Mouse (Mus musculus): Measurements from ENCODE around the gene Usp39. TPM values are rescaled to one million over a fixed set of nuclear protein-coding genes. Genes with fewer than 3 reads are reported as not detected.
A peak's percentile ranks its signal among the peaks of the same experiment; 100 is the strongest.

Gene Usp39
- polyA plus RNA-seq, 1 experiment from 2014 or later, result 52.3 TPM

DNA sequence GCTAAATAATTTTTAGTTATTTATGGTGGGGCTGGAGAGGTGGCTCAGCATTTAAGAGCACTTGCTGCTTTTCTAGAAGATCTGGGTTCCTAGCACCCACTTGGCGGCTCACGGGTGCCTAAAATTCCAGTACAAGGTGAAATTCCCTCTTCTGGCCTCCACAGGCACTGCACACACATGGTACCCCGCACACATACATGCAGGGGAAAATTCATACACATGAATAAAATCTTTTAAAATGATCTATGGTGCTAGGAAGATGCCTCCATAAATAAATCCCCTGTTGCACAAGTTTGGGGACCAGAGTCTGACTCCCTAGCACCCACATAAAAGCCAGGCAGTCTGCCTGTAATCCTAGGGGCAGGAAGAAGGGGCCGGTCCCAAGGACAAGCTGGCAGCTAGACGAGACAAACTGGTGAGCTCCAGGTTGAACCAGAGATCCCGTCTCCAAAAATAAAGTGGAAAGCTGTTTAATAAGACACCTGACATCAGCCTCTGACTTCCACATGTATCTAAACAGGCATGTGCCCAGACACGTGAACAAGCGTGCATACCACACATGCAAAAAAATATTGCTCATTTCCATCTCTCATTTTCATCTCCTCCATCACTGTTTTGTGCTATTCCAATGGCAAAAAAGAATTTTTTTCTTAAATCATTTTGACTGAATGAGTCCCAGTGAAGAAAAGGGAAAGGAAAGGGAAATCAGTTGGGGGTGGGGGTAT lies 33.7 kb upstream of the Usp39 start:
- H3K9ac ChIP-seq (replicated peaks; ENCODE audit: low read depth, low read length), result no peak overlapping the region
- H3K4me1 ChIP-seq (ENCODE audit: control insufficient read depth, insufficient read depth, low read length), result no peaks in the 10 kb centered on the region
- 85% methylated on average over 8 of the region's 8 CpGs for WGBS
- H3K27me3 ChIP-seq (ENCODE audit: control insufficient read depth, insufficient read depth, low read length), result no peaks in the 10 kb centered on the region
- no peaks in the 10 kb centered on the region for H3K9me3 ChIP-seq (ENCODE audit: control insufficient read depth, low read depth, low read length)
- no peak overlapping the region for H3K4me3 ChIP-seq (ENCODE audit: low read depth, low read length)
- no peak overlapping the region for H3K27ac ChIP-seq (ENCODE audit: low read length)
- H3K4me2 ChIP-seq (replicated peaks; ENCODE audit: low read depth, low read length), result no peak overlapping the region; the same call in 1 of the 2 replicates
- no peaks in the 10 kb centered on the region for H3K36me3 ChIP-seq (ENCODE audit: control insufficient read depth, insufficient read depth, low read length)
- no peak for ATAC-seq (ENCODE audit: insufficient number of reproducible peaks, insufficient read depth, low FRiP score, low read depth)

DNA sequence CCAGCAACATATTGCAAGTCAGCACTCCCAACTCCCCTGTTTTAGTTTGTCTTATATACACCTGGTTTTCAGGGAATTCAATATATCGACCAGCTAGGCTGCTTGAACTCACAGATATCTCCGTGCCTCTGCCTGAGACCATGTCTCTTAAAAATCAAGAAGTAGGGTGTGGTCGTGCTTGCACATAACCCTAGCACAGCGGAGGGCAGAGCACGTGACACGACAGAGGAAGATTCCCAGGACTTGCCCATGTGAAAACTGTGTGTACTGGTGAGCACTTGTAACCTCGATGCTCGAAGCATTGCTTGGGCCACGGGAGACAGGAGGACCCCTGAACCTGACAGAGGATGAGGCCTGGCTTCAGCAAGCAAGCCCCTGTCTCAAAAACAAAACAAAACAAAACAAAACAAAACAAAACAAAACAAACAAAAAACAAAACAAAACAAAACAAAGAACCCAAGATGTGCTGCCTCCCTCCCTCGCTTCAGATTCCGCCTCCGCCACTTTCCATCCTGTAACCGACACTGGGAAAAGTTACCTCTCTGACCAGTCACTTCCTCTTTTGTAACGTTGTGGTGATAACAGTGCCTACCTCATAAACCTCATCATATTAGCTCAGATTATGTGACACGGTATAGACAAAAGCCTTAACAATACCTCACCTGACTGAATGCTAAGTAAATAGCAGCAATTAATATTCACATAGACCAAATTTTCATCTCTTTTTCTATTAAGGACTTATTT lies 30.0 kb upstream of the Usp39 start:
- WGBS, result 75% methylated on average over 15 of the region's 15 CpGs
- Histone ChIP-seq H3K4me3 (ENCODE audit: low read depth, low read length) (no peak overlapping the region), H3K27me3 (ENCODE audit: control insufficient read depth, insufficient read depth, low read length) (no peaks in the 10 kb centered on the region), H3K9me3 (ENCODE audit: control insufficient read depth, low read depth, low read length) (no peaks in the 10 kb centered on the region), H3K4me2 (replicated peaks; ENCODE audit: low read depth, low read length) (no peak overlapping the region), H3K9ac (replicated peaks; ENCODE audit: low read depth, low read length) (no peak overlapping the region), H3K4me1 (ENCODE audit: control insufficient read depth, insufficient read depth, low read length) (peaks cover 9% of the 10 kb centered on the region; the same call in 1 of the 2 replicates), H3K36me3 (ENCODE audit: control insufficient read depth, insufficient read depth, low read length) (no peaks in the 10 kb centered on the region), H3K27ac (ENCODE audit: low read length) (no peak overlapping the region)
- ATAC-seq (ENCODE audit: insufficient number of reproducible peaks, insufficient read depth, low FRiP score, low read depth), result no peak

DNA sequence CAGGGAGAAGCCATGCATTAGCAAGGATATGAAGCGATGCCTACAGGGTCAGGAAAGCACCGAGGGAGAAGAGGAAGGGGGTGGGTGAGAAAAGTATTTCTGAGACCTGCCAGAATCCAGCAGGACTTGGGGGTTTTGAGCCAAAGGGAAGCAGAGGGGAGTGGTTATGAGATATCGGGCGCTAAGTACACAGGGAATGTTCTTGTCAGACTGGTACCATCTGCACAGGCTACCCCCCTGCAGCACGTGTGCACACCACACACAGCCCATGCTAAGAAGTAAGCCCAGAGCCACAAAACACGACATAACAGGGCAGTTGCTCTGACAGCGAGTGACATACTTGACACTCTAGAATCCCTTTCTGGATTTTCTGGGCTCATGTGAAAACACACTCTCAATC lies 29.2 kb upstream of the Usp39 start:
- H3K4me2 ChIP-seq (replicated peaks; ENCODE audit: low read depth, low read length), result no peak overlapping the region
- ATAC-seq (ENCODE audit: insufficient number of reproducible peaks, insufficient read depth, low FRiP score, low read depth), result no peak

GRCm38 (mm10) chr6:72373184-72373583 lies 28.2 kb upstream of the Usp39 start:
- Histone ChIP-seq H3K27ac (ENCODE audit: low read length) (no peak overlapping the region), H3K4me1 (ENCODE audit: control insufficient read depth, insufficient read depth, low read length) (peaks cover 9% of the 10 kb centered on the region; the same call in 1 of the 2 replicates), H3K4me2 (replicated peaks; ENCODE audit: low read depth, low read length) (no peak overlapping the region), H3K27me3 (ENCODE audit: control insufficient read depth, insufficient read depth, low read length) (no peaks in the 10 kb centered on the region), H3K9me3 (ENCODE audit: control insufficient read depth, low read depth, low read length) (no peaks in the 10 kb centered on the region), H3K9ac (replicated peaks; ENCODE audit: low read depth, low read length) (no peak overlapping the region), H3K36me3 (ENCODE audit: control insufficient read depth, insufficient read depth, low read length) (no peaks in the 10 kb centered on the region), H3K4me3 (ENCODE audit: low read depth, low read length) (no peak overlapping the region)
- WGBS, result 70% methylated on average over 4 of the region's 4 CpGs
- no peak for ATAC-seq (ENCODE audit: insufficient number of reproducible peaks, insufficient read depth, low FRiP score, low read depth)

More for the DNA sequence above, 29.2 kb upstream of the Usp39 start:
- no peak overlapping the region for H3K27ac ChIP-seq (ENCODE audit: low read length)
- peaks cover 9% of the 10 kb centered on the region; the same call in 1 of the 2 replicates for H3K4me1 ChIP-seq (ENCODE audit: control insufficient read depth, insufficient read depth, low read length)
- H3K9me3 ChIP-seq (ENCODE audit: control insufficient read depth, low read depth, low read length), result no peaks in the 10 kb centered on the region
- no peak overlapping the region for H3K9ac ChIP-seq (replicated peaks; ENCODE audit: low read depth, low read length)
- no peaks in the 10 kb centered on the region for H3K27me3 ChIP-seq (ENCODE audit: control insufficient read depth, insufficient read depth, low read length)
- 54% methylated on average over 7 of the region's 7 CpGs for WGBS
- no peaks in the 10 kb centered on the region for H3K36me3 ChIP-seq (ENCODE audit: control insufficient read depth, insufficient read depth, low read length)
- no peak overlapping the region for H3K4me3 ChIP-seq (ENCODE audit: low read depth, low read length)

DNA sequence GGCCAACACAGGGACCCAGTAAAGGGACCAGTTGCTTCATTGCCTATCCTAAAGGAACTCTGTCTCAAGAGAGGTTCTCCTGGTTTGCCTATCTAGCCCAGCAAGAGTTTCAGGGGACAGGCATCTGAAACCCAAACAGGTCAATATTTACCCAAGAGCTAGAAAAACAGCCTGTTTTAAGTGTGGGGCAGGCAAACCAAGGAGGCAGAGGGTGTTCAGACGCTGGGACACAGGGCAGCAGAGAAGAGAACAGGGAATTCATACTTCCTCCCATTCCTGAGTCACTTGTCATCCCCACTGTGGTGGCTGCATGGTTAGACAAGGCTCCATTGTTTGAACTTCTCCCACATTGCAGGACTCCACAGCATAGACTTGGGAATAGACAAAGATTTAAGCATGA lies 26.6 kb upstream of the Usp39 start:
- H3K36me3 ChIP-seq (ENCODE audit: control insufficient read depth, insufficient read depth, low read length), result no peaks in the 10 kb centered on the region
- ATAC-seq (ENCODE audit: insufficient number of reproducible peaks, insufficient read depth, low FRiP score, low read depth), result no peak
- H3K27me3 ChIP-seq (ENCODE audit: control insufficient read depth, insufficient read depth, low read length), result no peaks in the 10 kb centered on the region
- peaks cover 9% of the 10 kb centered on the region; the same call in 1 of the 2 replicates for H3K4me1 ChIP-seq (ENCODE audit: control insufficient read depth, insufficient read depth, low read length)
- H3K4me2 ChIP-seq (replicated peaks; ENCODE audit: low read depth, low read length), result no peak overlapping the region
- no peaks in the 10 kb centered on the region for H3K9me3 ChIP-seq (ENCODE audit: control insufficient read depth, low read depth, low read length)
- no peak overlapping the region for H3K4me3 ChIP-seq (ENCODE audit: low read depth, low read length)
- H3K9ac ChIP-seq (replicated peaks; ENCODE audit: low read depth, low read length), result no peak overlapping the region
- peak overlapping the region; percentile 4; the same call in 1 of the 2 replicates for H3K27ac ChIP-seq (ENCODE audit: low read length)
- WGBS, result 18% methylated on average over 1 of the region's 1 CpGs

DNA sequence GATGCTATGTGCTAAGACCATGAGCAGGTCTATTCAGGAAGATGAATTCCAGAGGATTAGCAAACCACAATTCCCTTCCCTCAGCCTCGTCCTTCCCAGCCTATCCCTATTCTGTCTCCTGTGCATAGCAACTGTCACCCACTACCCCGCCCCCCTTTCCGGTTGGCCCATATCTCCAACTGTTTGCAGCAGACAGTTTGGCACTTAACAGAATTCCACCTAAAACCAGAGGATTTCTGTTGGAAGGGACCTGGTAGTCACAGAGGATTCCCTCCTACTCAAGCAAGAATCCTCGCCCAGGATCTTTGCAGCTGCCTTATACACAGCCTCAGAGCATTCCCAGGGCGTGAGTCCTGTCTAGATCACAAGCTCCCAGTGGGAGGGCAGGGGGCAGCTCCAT lies 26.2 kb upstream of the Usp39 start:
- no peak overlapping the region for H3K9ac ChIP-seq (replicated peaks; ENCODE audit: low read depth, low read length)

DNA sequence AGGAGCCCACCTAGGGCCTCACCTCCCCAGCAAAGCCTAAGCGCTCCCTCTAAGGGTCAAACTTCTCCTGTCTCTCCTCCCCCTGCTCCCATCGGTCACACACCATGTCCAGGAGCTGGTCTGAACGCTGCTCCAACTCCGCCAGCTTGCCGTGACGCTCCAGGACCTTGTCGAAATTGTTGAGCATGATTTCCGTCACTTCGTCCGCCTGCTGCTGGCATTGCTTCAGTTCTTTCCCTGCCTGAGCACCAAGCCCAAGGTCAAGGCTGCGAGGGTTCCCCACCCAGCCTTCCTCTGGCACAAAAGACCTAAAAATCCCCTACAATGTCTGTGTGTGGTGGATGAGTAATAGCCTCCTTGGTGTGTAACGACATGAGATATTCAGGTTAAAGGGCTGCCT lies 25.1 kb upstream of the Usp39 start:
- Histone ChIP-seq H3K27ac (ENCODE audit: low read length) (no peak overlapping the region), H3K4me3 (ENCODE audit: low read depth, low read length) (no peak overlapping the region), H3K4me1 (ENCODE audit: control insufficient read depth, insufficient read depth, low read length) (peaks cover 9% of the 10 kb centered on the region; the same call in 1 of the 2 replicates), H3K9me3 (ENCODE audit: control insufficient read depth, low read depth, low read length) (no peaks in the 10 kb centered on the region), H3K27me3 (ENCODE audit: control insufficient read depth, insufficient read depth, low read length) (no peaks in the 10 kb centered on the region), H3K4me2 (replicated peaks; ENCODE audit: low read depth, low read length) (no peak overlapping the region), H3K9ac (replicated peaks; ENCODE audit: low read depth, low read length) (no peak overlapping the region), H3K36me3 (ENCODE audit: control insufficient read depth, insufficient read depth, low read length) (no peaks in the 10 kb centered on the region)
- no peak for ATAC-seq (ENCODE audit: insufficient number of reproducible peaks, insufficient read depth, low FRiP score, low read depth)
- 77% methylated on average over 12 of the region's 12 CpGs for WGBS

More for the DNA sequence above, 26.2 kb upstream of the Usp39 start:
- Histone ChIP-seq H3K36me3 (ENCODE audit: control insufficient read depth, insufficient read depth, low read length) (no peaks in the 10 kb centered on the region), H3K9me3 (ENCODE audit: control insufficient read depth, low read depth, low read length) (no peaks in the 10 kb centered on the region), H3K4me2 (replicated peaks; ENCODE audit: low read depth, low read length) (no peak overlapping the region), H3K27me3 (ENCODE audit: control insufficient read depth, insufficient read depth, low read length) (no peaks in the 10 kb centered on the region), H3K27ac (ENCODE audit: low read length) (peak overlapping the region; percentile 4; the same call in 1 of the 2 replicates), H3K4me1 (ENCODE audit: control insufficient read depth, insufficient read depth, low read length) (peaks cover 9% of the 10 kb centered on the region; the same call in 1 of the 2 replicates), H3K4me3 (ENCODE audit: low read depth, low read length) (no peak overlapping the region)
- 28% methylated on average over 5 of the region's 5 CpGs for WGBS
- no peak for ATAC-seq (ENCODE audit: insufficient number of reproducible peaks, insufficient read depth, low FRiP score, low read depth)

DNA sequence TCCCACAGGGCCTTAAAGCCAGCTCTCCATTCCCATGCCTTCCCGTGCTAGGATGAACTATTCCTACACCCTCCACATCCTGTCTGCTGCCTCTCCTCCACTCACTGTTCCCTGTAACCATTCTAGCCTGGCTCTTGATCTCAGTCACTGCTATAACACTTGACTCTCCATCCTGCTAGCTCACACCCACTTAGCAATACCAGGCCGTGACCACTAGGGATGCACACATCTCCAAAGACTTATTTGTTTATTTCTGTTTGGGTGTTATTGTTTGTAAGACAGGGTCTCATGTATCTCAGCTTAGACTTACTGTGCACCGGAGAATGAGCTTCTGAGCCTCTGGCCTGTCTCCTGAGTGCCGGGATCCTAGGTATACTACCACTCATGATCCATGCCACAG lies 24.6 kb upstream of the Usp39 start:
- H3K27ac ChIP-seq (ENCODE audit: low read length), result no peak overlapping the region
- H3K36me3 ChIP-seq (ENCODE audit: control insufficient read depth, insufficient read depth, low read length), result no peaks in the 10 kb centered on the region
- peaks cover 9% of the 10 kb centered on the region; the same call in 1 of the 2 replicates for H3K4me1 ChIP-seq (ENCODE audit: control insufficient read depth, insufficient read depth, low read length)
- H3K9me3 ChIP-seq (ENCODE audit: control insufficient read depth, low read depth, low read length), result no peaks in the 10 kb centered on the region
- H3K9ac ChIP-seq (replicated peaks; ENCODE audit: low read depth, low read length), result no peak overlapping the region
- no peak for ATAC-seq (ENCODE audit: insufficient number of reproducible peaks, insufficient read depth, low FRiP score, low read depth)
- no peak overlapping the region for H3K4me3 ChIP-seq (ENCODE audit: low read depth, low read length)
- 76% methylated on average over 4 of the region's 4 CpGs for WGBS
- H3K27me3 ChIP-seq (ENCODE audit: control insufficient read depth, insufficient read depth, low read length), result no peaks in the 10 kb centered on the region
- H3K4me2 ChIP-seq (replicated peaks; ENCODE audit: low read depth, low read length), result no peak overlapping the region
